Mouse (Mus musculus) kidney, embryonic 16.5 days (tissue): ENCODE measurements around the gene Timd2. TPM values are rescaled to one million over a fixed set of nuclear protein-coding genes. Genes with fewer than 3 reads are reported as not detected.
"Not testable (repeated sequence)": the region's sequence is repeated elsewhere in the genome, so short reads cannot be mapped to it uniquely, and the experiment has no call there.

Source experiments
- ATAC-seq: fragments of 200-750 bp; cut with Nextera tagmentation; 2 replicates; pipeline ENCODE4 v1.8.0; 2017; ENCODE audit warnings: moderate TSS enrichment; ENCODE audit not compliant: low FRiP score, low TSS enrichment
- H3K27ac ChIP-seq: fragments of 300-500 bp; sonication (generic); 2 replicates; pipeline ENCODE4 v1.5.1; 2014; ENCODE audit warnings: low read length
- H3K27me3 ChIP-seq: fragments of 300-500 bp; sonication (generic); 2 replicates; pipeline ENCODE4 v1.6.1; 2014; ENCODE audit warnings: low read length, control low read depth, mixed read lengths; ENCODE audit not compliant: insufficient read depth
- H3K36me3 ChIP-seq: fragments of 300-500 bp; sonication (generic); 2 replicates; pipeline ENCODE4 v1.6.1; 2014; ENCODE audit warnings: low read length, control low read depth, mixed read lengths; ENCODE audit not compliant: insufficient read depth
- H3K4me1 ChIP-seq: fragments of 300-500 bp; sonication (generic); 2 replicates; pipeline ENCODE4 v1.6.1; 2014; ENCODE audit warnings: low read length, control low read depth, mixed read lengths; ENCODE audit not compliant: insufficient read depth
- H3K4me2 ChIP-seq: fragments of 300-500 bp; sonication (generic); replicated peaks from 2 replicates; pipeline ENCODE4 v1.6.1; 2014; ENCODE audit warnings: low read depth, low read length
- H3K4me3 ChIP-seq: fragments of 300-500 bp; sonication (generic); 2 replicates; pipeline ENCODE4 v1.5.1; 2014; ENCODE audit warnings: mild to moderate bottlenecking, low read length
- H3K9ac ChIP-seq: fragments of 300-500 bp; sonication (generic); replicated peaks from 2 replicates; pipeline ENCODE4 v1.6.1; 2014; ENCODE audit warnings: low read length
- H3K9me3 ChIP-seq: fragments of 300-500 bp; sonication (generic); 2 replicates; pipeline ENCODE4 v1.6.1; 2016; ENCODE audit warnings: low read length, control low read depth
- WGBS: fragments of 180-500 bp; shearing (Covaris S2); extraction: QIAGEN DNeasy Blood & Tissue Kit; methylation state at CpG from one replicate; pipeline ENCODE4 v1.1.7; 2014; 5-methylcytosine and 5-hydroxymethylcytosine counted together
- polyA plus RNA-seq: library from polyadenylated mRNA; unstranded; fragments of >200 nt; fragmentation: Nextera tagmentation; extraction: Ambion mirVana; gene quantifications from 2 replicates; pipeline ENCODE4 v1.2.1, GENCODE M21; 2015

Timd2 gene
- 0.30 and 0.36 TPM in 2 replicates for polyA plus RNA-seq

DNA sequence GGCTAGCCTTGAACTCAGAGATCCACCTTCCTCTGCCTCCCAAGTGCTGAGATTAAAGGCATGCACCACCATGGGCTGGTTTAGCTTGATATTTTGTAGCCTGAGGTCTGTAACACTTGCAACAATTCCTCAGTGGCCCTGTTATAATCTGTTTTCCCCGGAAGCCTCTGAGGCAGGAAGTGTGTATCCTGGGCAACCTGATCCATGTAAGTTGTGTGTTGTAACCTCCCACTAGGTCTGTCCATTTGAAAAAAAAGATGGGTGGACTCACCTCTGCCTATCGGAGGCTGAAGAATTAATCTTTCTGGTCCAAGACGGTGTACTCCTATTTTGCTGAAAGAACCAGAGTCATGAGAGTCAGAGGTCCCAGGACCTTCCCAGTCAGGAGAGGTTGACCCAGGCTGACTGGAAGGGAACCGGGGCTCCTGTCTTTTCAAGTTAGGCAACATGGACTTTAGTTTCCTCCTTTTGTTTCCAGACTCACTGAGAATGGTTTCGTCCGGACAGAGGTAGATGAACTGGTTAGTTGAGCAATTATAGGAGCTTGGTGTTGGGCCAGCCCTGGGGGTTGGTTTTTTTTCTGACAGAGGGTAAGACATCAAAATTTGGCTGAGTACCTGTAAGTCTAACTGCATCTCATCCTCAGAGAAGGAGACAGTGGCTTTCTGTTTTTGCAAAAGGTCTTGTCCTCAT lies at the start of gene Timd2:
Gene Timd2 (minus strand): TSS at position 398 of the 693 bp plus-strand sequence.
- ATAC-seq = no peak
- Histone ChIP-seq H3K27me3 (no peaks in the 10 kb centered on the region), H3K36me3 (no peaks in the 10 kb centered on the region)

DNA sequence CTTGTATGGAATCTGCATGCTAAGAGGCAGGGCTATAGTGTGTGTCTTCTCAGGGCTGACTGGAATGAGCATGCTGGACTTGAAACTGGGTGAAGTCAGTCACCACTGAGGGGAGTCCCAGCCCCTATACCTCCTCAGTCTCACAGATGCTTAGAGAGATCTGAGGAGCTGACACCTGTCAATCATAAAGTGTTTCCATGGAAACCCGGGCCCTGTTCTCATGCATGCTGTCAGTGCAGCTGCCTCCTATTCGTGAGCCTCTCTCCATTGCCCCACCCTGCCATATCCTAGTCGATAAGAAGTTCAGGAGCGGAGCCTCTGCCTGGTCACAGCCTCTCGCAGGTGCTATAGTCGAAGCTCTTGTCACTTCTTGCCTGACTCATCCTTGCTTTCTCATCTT lies 48.9 kb upstream of the Timd2 start:
- not testable (repeated sequence) for H3K4me3 ChIP-seq, H3K27me3 ChIP-seq, H3K27ac ChIP-seq, H3K9ac ChIP-seq, H3K9me3 ChIP-seq, H3K4me2 ChIP-seq, H3K4me1 ChIP-seq, ATAC-seq, H3K36me3 ChIP-seq
- WGBS = 92% methylated on average over 6 of the region's 6 CpGs

More for the DNA sequence above, at the start of gene Timd2:
- Histone ChIP-seq H3K4me3 (no peak within 1 kb of the TSS), H3K4me2 (no peak within 1 kb of the TSS), H3K4me1 (no peaks in the 10 kb centered on the region), H3K9ac (no peak within 1 kb of the TSS), H3K9me3 (no peaks in the 10 kb centered on the region), H3K27ac (no peak within 1 kb of the TSS)
- 57% methylated on average over 6 of the region's 6 CpGs for WGBS

DNA sequence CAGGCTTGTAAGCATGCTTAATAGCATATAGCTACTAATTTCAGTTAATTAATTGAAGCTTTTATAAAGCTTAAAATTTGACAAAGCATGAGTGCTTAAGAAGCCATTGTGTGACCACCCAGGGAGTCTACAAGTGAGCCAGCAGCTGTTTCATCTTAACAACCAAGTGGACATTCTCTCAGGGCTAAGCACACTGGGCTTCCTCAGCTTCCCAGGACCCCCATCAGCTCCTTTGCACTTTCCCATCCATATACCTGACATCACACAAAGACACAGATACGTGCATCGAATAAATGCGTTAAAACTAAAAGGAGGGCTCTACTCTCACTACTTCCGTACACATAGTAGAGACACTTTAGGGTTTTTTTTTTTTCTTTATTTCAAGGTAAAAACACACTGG lies 47.8 kb upstream of the Timd2 start:
- H3K4me1 ChIP-seq = no peaks in the 10 kb centered on the region
- no peak overlapping the region for H3K4me2 ChIP-seq
- no peak overlapping the region for H3K27ac ChIP-seq
- 77% methylated on average over 4 of the region's 4 CpGs for WGBS
- no peaks in the 10 kb centered on the region for H3K36me3 ChIP-seq
- H3K27me3 ChIP-seq = no peaks in the 10 kb centered on the region
- ATAC-seq = no peak
- no peak overlapping the region for H3K9ac ChIP-seq
- H3K9me3 ChIP-seq = no peaks in the 10 kb centered on the region
- H3K4me3 ChIP-seq = no peak overlapping the region

DNA sequence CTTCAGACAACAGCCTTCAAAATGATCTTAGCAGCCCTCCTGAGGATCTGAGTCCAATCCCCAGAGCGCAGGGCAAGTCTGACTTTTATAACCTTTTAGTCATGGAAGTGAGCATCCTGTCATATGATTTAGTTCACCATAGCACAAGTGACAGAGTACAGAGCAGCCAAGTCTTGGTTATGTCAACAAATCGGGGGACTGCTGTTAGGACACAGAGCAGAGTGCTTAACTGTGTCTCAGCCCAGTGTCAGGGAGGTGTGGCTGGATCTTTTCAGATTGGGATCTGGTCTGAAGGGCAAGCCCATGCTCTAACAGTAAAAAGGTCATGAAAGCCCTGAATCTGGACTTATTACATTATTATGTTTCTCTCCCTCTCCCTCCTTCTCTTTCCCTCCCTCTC lies 46.8 kb upstream of the Timd2 start:
- Histone ChIP-seq H3K27me3 (no peaks in the 10 kb centered on the region), H3K9me3 (no peaks in the 10 kb centered on the region), H3K9ac (no peak overlapping the region), H3K4me2 (no peak overlapping the region), H3K36me3 (no peaks in the 10 kb centered on the region), H3K4me3 (no peak overlapping the region), H3K27ac (no peak overlapping the region), H3K4me1 (no peaks in the 10 kb centered on the region)
- ATAC-seq = no peak
- 20% methylated on average over 2 of the region's 2 CpGs for WGBS

DNA sequence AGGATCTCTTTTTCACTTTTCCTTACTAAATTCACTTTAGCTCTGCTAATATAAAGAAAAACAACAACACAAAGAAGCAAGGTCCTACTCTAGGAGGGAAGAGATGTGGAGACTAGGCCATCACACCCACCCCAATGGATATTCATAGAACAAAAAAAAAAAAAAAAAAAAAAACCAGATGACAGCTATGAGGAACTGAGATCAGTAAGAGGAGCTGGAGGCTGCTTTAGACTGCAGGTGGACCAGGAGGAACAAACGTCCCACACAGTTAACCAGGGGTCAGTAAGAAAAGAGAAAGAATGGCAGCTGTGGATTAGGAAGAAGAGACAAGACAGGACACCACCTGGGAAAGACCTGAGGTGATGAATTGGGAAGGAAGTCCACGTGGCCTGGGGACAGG lies 41.1 kb upstream of the Timd2 start:
- Histone ChIP-seq H3K4me3 (no peak overlapping the region), H3K9ac (no peak overlapping the region), H3K9me3 (no peaks in the 10 kb centered on the region), H3K36me3 (no peaks in the 10 kb centered on the region), H3K4me1 (no peaks in the 10 kb centered on the region), H3K4me2 (no peak overlapping the region), H3K27me3 (no peaks in the 10 kb centered on the region), H3K27ac (no peak overlapping the region)
- WGBS = 66% methylated on average over 2 of the region's 2 CpGs
- ATAC-seq = no peak

DNA sequence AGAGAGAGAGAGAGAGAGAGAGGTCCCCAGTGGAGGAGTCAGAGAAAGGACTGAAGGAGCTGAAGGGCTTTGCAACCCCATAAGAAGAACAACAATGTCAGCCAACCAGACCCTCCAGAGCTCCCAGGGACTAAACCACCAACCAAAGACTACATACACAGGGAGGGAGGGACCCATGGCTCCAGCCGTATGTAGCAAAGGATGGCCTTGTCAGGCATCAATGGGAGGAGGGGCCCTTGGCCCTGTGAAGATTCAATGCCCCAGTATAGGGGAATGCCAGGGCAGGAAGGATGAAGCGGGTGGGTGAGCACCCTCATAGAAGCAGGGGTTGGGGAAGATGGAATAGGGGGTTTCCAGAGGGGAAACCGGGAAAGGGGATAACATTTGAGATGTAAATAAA lies 34.9 kb upstream of the Timd2 start:
- Histone ChIP-seq H3K9me3 (no peaks in the 10 kb centered on the region), H3K27ac (no peak overlapping the region), H3K4me2 (no peak overlapping the region), H3K9ac (no peak overlapping the region), H3K27me3 (no peaks in the 10 kb centered on the region), H3K4me3 (no peak overlapping the region), H3K36me3 (no peaks in the 10 kb centered on the region), H3K4me1 (no peaks in the 10 kb centered on the region)
- WGBS = 66% methylated on average over 3 of the region's 3 CpGs
- ATAC-seq = no peak

DNA sequence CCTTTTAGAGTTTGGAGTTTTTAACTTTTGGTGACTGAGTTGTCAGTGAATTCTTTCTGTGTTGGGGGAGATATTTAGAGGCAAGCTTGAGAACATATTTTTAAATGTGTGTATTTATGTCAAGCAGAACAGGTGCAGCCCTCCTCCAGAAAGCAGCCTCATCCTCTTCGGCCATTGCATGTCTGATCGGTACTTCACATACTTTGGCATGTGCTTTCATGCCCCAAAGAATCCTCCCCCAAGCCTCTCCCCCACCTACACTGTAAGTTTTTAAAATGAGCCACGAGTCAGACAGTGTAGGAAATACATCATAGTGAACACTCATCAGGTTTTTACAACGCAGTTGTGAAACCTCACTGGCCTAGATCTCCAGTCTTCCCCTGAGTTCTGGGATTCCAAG lies 34.0 kb upstream of the Timd2 start:
- no peak for ATAC-seq
- no peak overlapping the region for H3K4me2 ChIP-seq
- 71% methylated on average over 4 of the region's 4 CpGs for WGBS
- H3K4me1 ChIP-seq = no peaks in the 10 kb centered on the region
- no peak overlapping the region for H3K4me3 ChIP-seq
- H3K9ac ChIP-seq = no peak overlapping the region
- no peaks in the 10 kb centered on the region for H3K36me3 ChIP-seq
- no peaks in the 10 kb centered on the region for H3K9me3 ChIP-seq
- H3K27me3 ChIP-seq = no peaks in the 10 kb centered on the region
- no peak overlapping the region for H3K27ac ChIP-seq

DNA sequence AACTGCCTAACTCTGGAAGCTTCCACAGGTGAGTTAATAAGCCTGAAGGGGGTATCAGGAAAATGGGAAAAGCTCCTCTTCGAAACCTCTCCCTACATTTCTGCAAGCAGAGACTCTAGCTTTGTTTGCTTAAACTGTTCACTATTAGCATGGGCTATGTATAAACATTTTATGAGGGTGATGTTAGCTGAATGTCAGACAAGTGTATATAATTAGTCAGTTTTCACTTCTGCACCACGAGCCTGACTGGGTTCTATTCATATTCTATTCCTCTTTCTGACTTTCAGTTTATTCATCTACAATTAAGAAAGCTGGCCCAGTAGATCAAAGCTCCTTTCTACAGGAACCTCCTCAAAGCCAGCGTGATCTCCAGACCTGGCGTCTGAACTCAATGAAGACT lies 32.6 kb upstream of the Timd2 start:
- Histone ChIP-seq H3K4me1 (no peaks in the 10 kb centered on the region), H3K36me3 (no peaks in the 10 kb centered on the region), H3K9me3 (no peaks in the 10 kb centered on the region), H3K9ac (no peak overlapping the region), H3K27ac (no peak overlapping the region), H3K27me3 (no peaks in the 10 kb centered on the region), H3K4me2 (no peak overlapping the region), H3K4me3 (no peak overlapping the region)
- no peak for ATAC-seq
- 84% methylated on average over 4 of the region's 4 CpGs for WGBS

DNA sequence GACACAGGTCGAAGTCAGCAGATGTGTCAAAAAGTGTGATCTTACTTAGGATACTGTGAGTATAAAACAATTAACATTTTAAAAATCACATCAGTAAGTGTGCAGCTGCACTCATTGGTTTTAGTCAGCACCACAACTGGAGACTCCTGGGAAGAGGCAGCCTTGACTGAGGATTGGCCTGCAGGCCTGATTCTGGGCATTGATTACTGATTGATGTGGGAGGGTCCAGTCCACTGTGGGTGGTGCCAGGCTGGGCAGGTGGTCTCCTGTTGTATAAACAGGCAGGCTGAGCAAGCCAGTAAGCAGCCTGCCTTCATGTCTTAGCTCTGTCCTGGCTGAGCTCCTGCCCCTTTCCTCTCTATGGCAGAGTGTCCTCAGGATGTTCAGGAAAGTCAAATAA lies 28.2 kb upstream of the Timd2 start, which contains the start of gene Havcr1:
Gene Havcr1 (plus strand): TSS at position 5 of the 400 bp plus-strand sequence.
- not testable (repeated sequence) for H3K27me3 ChIP-seq, H3K4me3 ChIP-seq, H3K4me2 ChIP-seq, H3K36me3 ChIP-seq, H3K4me1 ChIP-seq, H3K9me3 ChIP-seq, H3K9ac ChIP-seq
- ATAC-seq = peak; percentile 46
- 82% methylated on average over 1 of the region's 1 CpGs for WGBS
- peak within 1 kb of the TSS; percentile 76 for H3K27ac ChIP-seq

DNA sequence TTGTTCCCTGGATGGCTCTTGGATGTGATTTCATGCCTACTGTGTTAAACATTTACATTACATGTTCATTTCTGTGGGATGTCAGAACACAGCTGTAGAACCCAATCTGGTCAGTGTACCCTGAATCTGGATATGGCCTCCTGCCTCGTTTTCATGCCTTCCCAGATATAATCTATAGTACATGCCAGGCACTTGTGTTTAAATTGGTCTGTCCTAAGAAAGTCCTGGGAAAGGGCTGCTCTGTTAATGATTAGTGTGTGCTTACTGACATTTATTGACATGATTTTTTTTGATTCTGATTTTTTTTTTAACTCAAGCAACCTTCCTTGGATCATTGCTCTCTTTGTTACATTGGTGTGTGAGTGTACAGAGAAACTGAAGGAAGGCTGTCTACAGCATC lies 27.8 kb upstream of the Timd2 start:
- Histone ChIP-seq H3K27ac (peak overlapping the region; percentile 76), H3K36me3 (no peaks in the 10 kb centered on the region), H3K9me3 (0 out of 2 replicates have a peak, but pooled peaks cover 2% of the 10 kb centered on the region), H3K4me2 (no peak overlapping the region), H3K4me1 (no peaks in the 10 kb centered on the region), H3K4me3 (no peak overlapping the region), H3K9ac (no peak overlapping the region), H3K27me3 (no peaks in the 10 kb centered on the region)
- ATAC-seq = peak; percentile 61
- WGBS = 60% methylated on average over 1 of the region's 1 CpGs
